Mouse (Mus musculus) ES-E14 (cell line): ENCODE measurements around the gene Ppie.

ENCODE experiments used
- CHD2 ChIP-seq: IDR thresholded peaks from 2 replicates; pipeline ENCODE4 v1.6.1; 2014; ENCODE audit warnings: mild to moderate bottlenecking, low read depth, low read length, inconsistent platforms
- HCFC1 ChIP-seq: IDR thresholded peaks from 2 replicates; pipeline ENCODE4 v1.6.1; 2012; ENCODE audit warnings: low read length, inconsistent platforms, borderline replicate concordance; ENCODE audit not compliant: insufficient read depth
- ZC3H11A ChIP-seq: IDR thresholded peaks from 2 replicates; pipeline ENCODE4 v1.6.1; 2012; ENCODE audit warnings: low read depth, mild to moderate bottlenecking, inconsistent platforms, low read length, borderline replicate concordance

GRCm38 (mm10) chr4:123160571-123160970 lies 20.8 kb upstream of the Ppie start:
- TF ChIP-seq ZC3H11A (no peak), CHD2 (no peak), HCFC1 (no peak)
